Mouse (Mus musculus): ENCODE data around the gene Slc9b1. TPM values are rescaled to one million over a fixed set of nuclear protein-coding genes. Genes with fewer than 3 reads are reported as not detected.

Slc9b1 gene
- polyA plus RNA-seq, 1 experiment from 2014 or later, result not detected

DNA sequence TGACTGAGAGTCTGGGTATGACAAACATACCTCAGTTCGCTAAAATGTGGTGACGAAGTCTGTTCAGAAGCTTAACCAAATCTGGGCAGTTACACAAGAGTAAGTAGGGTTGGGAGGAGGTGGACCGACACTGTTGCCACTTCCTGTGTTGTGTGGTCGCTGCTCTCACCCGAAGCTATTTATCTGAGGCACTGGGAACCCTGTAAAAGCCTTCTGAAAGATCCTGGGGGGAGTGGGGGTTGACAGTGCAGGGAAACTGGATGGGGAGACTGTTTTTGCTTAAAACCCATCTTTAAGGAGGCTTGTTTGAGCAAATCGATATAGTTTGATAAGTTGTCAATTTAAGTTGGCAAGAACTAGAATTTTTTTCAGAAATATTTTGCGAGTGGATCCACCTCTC is 92.4 kb downstream of the Slc9b1 start:
- H3K27ac ChIP-seq, result no peak overlapping the region

DNA sequence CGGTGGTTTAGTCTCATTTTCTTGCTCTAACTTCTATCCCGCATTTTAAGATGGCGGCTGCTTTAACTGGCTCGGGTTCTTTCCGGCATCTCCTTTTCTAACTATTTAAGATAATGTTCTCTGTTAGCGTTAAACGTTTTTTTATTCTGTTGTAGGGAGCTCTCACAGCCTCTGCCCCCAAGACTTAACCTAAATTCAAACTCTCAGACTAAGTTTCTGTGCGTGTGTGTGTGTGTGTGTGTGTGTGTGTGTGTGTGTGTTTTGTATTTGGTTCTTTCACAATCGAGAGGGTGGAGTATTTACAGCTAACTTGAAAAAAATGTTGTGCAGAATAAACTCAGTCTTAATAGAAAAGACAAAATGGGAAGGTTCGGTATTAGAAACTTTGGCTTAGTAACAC is 92.8 kb downstream of the Slc9b1 start:
- WGBS, result 42% methylated on average over 10 of the region's 10 CpGs
- H3K4me3 ChIP-seq, result peak overlapping the region; percentile 97
- H3K27ac ChIP-seq, result no peak overlapping the region
- H3K9me3 ChIP-seq (replicated peaks), result no peaks in the 10 kb centered on the region
- H3K36me3 ChIP-seq (ENCODE audit: poor library complexity, severe bottlenecking), result 0 out of 2 replicates have a peak, but pooled peaks cover 3% of the 10 kb centered on the region
- H3K4me2 ChIP-seq, result peak overlapping the region; percentile 97
- no peak for ATAC-seq
- H3K4me1 ChIP-seq, result peaks cover 38% of the 10 kb centered on the region
- H3K27me3 ChIP-seq, result no peaks in the 10 kb centered on the region
- H3K9ac ChIP-seq, result peak overlapping the region; percentile 96

More for the DNA sequence above, 92.4 kb downstream of the Slc9b1 start:
- peak overlapping the region; percentile 97 for H3K4me3 ChIP-seq
- no peaks in the 10 kb centered on the region for H3K9me3 ChIP-seq (replicated peaks)
- no peak for ATAC-seq
- H3K4me2 ChIP-seq, result peak overlapping the region; percentile 97
- WGBS, result 19% methylated on average over 7 of the region's 7 CpGs
- peaks cover 38% of the 10 kb centered on the region for H3K4me1 ChIP-seq
- peak overlapping the region; percentile 96 for H3K9ac ChIP-seq
- H3K36me3 ChIP-seq (ENCODE audit: poor library complexity, severe bottlenecking), result 0 out of 2 replicates have a peak, but pooled peaks cover 3% of the 10 kb centered on the region
- H3K27me3 ChIP-seq, result no peaks in the 10 kb centered on the region

DNA sequence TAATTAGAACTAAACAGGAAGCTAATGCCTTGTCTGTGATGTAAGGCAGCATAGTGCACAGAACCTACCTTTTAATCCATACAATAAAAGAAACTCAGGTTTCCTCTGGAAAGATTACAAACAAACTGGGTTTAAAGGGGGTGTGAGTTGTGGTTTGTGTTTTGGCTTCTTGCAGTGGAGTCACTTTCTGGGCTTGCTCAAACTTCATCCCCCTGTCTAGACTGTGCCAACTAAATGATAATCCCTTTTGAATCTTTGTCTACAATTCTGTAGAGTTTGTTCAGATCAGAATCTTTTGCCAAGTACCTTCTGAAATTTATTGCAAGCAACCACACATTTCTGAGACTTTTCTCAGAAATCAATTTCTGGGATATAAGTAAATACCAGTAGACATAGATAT is 97.1 kb downstream of the Slc9b1 start:
- H3K4me2 ChIP-seq, result no peak overlapping the region
- no peaks in the 10 kb centered on the region for H3K27me3 ChIP-seq
- H3K27ac ChIP-seq, result no peak overlapping the region
- no peak overlapping the region for H3K4me3 ChIP-seq
- H3K4me1 ChIP-seq, result peaks cover 26% of the 10 kb centered on the region
- H3K36me3 ChIP-seq (ENCODE audit: poor library complexity, severe bottlenecking), result no peaks in the 10 kb centered on the region
- H3K9ac ChIP-seq, result no peak overlapping the region
- H3K9me3 ChIP-seq (replicated peaks), result no peaks in the 10 kb centered on the region
- ATAC-seq, result no peak

Other genes starting within 250 kb of the Slc9b1 start
- 30.0 and 31.8 TPM in 2 replicates for gene Cenpe, start 135.5 kb upstream of the Slc9b1 start, polyA plus RNA-seq (2015; fragmentation: Nextera tagmentation; extraction: Ambion mirVana)
- 2.9 TPM in 2 replicates for gene Bdh2, start 66.8 kb upstream of the Slc9b1 start, polyA plus RNA-seq (2015; fragmentation: Nextera tagmentation; extraction: Ambion mirVana)
- 0.83 and 1.2 TPM in 2 replicates for gene Slc9b2, start 40.3 kb upstream of the Slc9b1 start, polyA plus RNA-seq (2015; fragmentation: Nextera tagmentation; extraction: Ambion mirVana)
- gene Cisd2, start 75.9 kb downstream of the Slc9b1 start, polyA plus RNA-seq (2015; fragmentation: Nextera tagmentation; extraction: Ambion mirVana), result 77.3 and 80.3 TPM in 2 replicates
- 470 and 482 TPM in 2 replicates for gene Ube2d3, start 90.1 kb downstream of the Slc9b1 start, polyA plus RNA-seq (2015; fragmentation: Nextera tagmentation; extraction: Ambion mirVana)
- gene Manba, start 137.6 kb downstream of the Slc9b1 start, polyA plus RNA-seq (2015; fragmentation: Nextera tagmentation; extraction: Ambion mirVana), result 2.8 and 3.1 TPM in 2 replicates

All from forebrain, embryonic 13.5 days (tissue).